Mouse (Mus musculus): ENCODE data around the gene Gm15085. TPM values are rescaled to one million over a fixed set of nuclear protein-coding genes. Genes with fewer than 3 reads are reported as not detected.
"Not testable (repeated sequence)": the region's sequence is repeated elsewhere in the genome, so short reads cannot be mapped to it uniquely, and the experiment has no call there.

The Gm15085 gene
- total RNA-seq (2021) = not detected
- long read RNA-seq, experiment 1 = 0 reads
- long read RNA-seq, experiment 2 = 0 reads

GRCm38 (mm10) chrX:149447317-149447716 is at the start of gene Gm15085:
TSS of gene Gm15085 (plus strand) at chrX:149447617.
- H3K27ac ChIP-seq; intact Hi-C loops (cut with DNase I); H3K4me3 ChIP-seq; DNase-seq: not testable (repeated sequence)

Other genes with a start within 250 kb of the Gm15085 start
- not detected for gene Gm15093, start 175.2 kb upstream of the Gm15085 start, total RNA-seq (2021)
- not detected for gene Gm10439, start 147.0 kb downstream of the Gm15085 start, total RNA-seq (2021)

Measured in gastrocnemius, adult 2 months (tissue).